Mouse (Mus musculus) brain, embryonic 18.5 days (tissue): ENCODE measurements at regions not wholly inside any gene's neighbourhood (a gene's known extent, or its start where the extent isn't known, plus 50 kb on each side); places are given as distances from the start of the nearest gene placed in this dataset.

Experiments used
- DNase-seq: peaks from one replicate; pipeline ENCODE4 v3.0.0-alpha.2; 2012; ENCODE audit warnings: low read depth, low spot score

DNA sequence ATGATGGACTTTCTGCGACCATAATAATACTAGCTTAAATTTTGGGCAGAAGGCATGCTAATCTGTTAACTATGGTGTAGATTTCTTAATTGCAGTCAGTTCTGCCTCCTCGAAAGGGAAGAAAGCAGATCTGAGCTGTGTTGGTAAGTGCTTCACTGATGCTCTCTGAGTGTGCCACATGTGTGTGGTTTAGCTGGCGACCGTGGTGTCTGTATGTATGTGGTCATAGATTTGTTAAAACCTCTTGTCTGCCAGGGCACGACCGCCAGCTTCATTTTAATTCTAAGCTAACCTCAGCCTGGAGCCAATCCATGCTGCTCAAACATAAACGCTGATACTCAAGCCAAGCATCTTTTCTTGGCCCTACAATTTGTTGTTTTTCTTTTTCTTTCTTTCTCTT is 330.5 kb upstream of the Jag1 start:
- no peak for DNase-seq

DNA sequence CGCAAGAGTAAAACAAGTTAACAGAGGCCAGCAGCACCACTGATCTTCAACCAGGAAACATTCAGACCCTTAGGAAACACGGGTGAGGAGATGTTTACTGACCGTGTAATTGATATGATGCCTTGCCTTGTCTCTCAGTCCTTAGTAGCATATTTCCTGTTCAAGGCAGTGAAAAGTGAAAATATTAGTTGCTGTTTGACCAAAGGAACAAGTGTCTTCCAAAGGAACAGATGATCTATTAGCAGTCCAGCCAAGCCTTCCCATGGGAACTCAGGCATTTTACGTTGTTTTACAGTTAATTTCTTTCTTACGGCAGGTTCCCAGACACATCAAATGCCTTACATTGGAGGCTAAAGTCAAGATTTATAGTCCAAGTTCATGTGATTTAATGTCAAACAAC is 321.3 kb upstream of the Jag1 start:
- no peak for DNase-seq

DNA sequence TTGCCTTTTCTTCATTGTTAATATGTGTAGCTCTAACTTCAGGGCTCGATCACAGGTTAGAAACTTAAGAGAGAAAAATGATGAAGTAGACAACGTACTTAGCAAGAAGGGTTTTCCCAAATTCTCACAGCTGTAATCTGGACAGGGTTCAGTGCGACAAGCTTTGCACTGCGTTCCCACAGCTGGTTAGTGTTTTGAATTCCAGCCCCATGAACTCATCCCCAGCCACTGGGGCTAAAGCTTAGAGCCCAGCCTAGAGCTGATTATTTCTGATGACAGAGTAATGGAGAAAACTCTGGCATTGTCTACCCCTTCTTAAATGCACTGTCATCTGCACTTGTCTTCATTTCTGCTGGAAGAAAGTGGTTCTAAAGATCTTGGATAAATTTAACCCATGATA is 319.7 kb upstream of the Jag1 start:
- no peak for DNase-seq

DNA sequence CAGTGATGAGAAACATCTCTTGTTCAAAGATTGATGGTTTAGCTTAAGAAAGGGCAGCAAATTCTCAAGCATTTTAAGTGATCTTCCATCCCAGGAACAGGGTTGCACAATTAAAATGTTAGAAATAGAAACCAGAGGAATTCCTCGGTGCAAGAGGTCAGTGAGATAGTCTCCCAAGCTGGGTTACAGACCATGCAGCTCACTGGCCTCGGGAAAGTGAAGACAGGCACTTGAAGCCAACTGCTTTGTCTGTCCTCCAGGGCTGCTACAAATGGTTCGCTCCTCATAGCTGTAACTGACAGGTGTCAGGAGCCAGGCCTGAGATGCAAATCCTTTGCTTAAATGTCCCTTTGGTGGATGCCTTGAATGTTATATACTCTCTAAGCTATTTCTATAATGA is 306.2 kb upstream of the Jag1 start:
- no peak for DNase-seq

DNA sequence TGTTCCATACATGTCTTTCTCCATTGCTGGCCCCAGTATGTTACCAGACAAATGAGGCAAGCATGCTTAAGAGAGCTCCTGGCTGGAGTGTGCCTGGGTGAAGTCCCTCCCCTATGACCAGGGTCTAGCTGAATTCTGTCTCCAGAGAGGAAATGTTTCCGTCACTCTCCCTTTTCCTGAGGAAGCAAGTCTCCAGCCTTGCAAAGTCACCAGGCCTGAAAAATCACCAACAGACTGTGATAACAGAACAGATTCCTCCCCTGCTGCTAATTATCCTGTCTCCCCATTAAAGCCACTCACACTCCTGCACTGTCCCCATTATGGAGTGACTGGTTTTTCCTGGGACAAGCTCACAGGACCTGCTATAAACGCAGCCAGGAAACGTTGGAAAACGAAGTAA is 303.2 kb upstream of the Jag1 start:
- DNase-seq, result no peak

DNA sequence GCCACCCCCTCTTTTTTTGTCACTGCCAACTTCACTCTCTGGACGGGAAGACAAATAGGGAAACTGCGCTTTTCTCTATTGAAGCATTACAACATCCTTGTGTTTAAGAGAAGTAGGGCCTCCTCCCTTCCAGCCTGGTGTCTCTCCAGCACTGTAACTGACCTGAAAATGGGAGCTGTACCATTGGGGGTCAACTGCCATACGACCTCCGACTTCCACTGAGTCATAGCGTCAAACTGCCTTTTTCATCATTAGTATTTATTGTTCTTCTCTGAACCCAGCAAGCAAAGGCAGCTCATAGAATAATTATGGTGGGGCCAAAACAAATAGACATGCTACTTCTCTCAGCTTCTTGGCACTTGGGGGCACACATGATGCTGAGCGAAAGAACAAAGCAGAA is 301.2 kb upstream of the Jag1 start:
- DNase-seq, result no peak

DNA sequence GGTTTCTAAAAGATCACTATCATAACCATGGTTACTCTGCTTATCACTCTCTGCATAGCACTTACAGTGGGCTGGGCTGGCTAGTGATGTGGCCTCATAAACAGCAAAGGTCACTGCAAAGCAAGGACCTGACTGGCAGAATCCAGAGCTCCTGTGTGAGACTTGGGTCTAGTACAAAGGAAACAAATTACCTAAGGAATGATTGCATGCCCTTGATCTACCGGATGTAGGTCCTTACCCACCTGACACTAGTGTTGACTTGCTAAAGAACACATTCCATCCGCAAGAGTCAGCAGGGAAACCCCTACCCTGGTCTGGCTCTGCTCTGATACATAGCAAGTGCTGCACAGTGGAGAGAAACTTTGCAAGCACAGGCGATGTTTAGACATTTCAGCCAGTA is 297.0 kb upstream of the Jag1 start:
- no peak for DNase-seq

DNA sequence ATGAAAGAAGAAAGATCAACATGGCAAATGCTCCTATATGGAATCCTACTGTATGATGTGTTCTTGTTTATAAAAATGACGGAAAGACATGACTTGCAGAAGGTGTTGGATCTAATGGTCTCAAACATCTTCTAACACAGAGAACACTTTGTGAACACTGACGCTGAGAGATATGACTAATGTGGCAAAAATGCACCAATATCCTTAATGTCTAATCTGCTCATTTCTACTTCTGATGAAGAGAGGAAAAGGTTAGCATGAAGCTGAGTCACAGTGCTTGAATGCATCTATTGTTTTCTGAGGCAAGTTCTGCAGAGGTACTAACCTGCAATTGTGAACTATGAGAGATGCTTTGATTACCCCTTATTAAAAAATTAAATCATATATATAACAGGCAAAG is 293.2 kb upstream of the Jag1 start:
- DNase-seq, result no peak

DNA sequence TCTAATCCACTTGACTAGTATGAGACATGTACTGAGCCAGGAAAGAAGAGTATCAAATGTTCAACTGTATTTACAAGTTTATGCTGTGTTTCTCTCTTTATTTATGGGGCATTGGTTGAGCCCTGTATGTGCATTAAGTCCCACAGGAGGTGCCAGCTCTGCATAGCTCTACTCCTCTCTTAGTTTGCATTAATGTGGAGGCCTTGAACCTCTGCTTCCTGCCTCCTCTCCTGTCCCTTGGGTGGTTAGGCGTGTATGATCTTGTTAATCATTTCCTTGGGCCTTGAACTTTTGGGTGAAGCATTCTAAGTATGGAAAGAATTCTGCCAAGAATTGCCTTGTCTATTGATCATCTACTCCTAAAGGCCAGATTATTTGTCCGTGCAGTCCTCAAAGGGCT is 291.9 kb upstream of the Jag1 start:
- no peak for DNase-seq

DNA sequence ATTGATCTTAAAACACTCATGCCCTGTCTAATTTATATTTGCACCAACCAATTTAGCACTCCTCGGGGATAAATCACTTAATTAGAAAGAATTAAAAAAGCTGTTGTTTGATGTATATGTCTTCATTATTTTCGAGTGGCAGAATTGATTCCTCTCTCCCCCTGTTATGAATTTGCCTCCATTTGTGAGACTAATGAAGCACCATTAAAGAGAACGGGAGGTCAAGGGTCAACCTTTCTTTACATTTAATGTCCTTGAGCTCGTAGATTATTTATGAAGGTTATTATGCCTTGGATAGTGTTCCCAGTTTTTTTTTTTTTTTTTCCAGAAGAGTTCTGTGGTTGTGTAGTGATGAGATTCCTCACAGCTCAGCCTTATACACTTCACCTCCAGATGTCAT is 277.0 kb upstream of the Jag1 start:
- no peak for DNase-seq

DNA sequence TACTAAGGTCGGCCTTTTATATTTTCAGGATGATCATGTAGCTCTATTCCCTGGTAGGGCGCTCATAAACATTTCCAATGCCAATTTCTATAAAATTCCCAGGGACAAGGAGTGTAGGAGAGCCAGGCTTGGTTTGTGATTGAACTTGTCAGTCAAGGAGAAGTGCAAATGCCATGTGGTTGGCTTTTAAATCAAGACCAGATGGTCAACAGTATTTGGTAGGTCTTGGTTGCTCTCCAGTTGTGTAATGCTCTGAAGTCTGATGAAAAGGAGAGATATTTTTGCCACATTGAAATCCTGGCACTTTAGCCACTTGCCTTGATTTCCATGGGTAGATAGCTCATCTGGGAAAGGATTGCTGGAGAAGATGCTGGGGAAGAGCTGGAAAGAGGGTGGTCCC is 263.4 kb upstream of the Jag1 start:
- DNase-seq, result no peak

DNA sequence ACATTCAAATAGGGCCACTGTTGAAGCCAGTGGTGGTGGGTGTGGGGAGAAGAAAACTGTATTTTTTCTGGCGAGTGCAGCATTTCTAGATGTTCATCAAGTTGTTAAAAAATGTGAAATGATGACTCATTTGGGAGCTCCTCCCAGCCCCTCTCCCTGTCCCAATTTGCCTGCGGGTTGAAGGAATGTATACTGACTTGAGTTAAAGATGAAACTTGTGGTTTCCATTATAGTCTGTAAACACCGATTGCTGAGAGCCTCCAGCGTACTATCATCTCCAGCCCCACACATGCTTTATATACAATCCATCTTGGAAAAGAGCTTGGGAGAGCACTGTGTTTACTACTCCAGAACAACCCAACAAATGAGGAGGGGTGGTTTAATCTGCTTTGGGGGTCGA is 258.9 kb upstream of the Jag1 start:
- no peak for DNase-seq

DNA sequence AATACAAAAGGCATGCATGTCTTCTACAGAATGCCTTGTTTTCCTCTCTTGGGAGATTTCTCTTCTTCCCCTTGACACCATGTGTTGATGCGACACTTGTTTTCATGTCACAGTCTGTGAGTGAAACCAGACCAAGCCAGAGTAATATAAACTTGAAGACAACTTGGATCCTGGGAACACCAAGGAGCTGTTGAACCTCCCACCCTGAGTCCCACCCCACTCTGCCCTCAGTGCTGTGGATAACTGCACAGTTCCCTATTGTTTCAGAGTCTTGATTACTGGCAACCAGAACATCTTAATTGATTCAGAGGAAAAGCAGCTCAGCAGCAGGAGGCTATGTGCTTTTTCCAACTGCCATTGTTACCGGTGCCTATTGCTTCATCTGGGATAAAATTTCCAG is 254.6 kb upstream of the Jag1 start:
- DNase-seq, result no peak

DNA sequence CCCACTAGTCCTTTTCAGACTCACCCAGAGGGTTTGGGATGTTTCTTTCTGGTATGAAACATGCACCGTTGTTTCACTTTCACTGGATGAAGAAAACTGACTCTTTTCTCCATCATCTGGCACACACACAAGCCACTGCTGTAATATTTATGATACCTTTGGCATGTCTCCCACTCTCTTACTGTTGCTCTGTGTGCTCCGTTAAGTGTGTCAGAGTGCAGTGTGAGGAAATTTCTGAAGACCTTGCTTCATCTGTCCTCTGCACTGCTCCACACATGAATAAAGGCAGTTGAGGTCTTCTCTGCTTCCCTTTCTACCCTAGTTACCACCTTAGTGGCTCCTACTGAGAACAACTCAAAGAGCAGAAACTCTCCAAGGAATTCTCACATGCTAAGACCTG is 246.6 kb upstream of the Jag1 start:
- DNase-seq, result no peak

DNA sequence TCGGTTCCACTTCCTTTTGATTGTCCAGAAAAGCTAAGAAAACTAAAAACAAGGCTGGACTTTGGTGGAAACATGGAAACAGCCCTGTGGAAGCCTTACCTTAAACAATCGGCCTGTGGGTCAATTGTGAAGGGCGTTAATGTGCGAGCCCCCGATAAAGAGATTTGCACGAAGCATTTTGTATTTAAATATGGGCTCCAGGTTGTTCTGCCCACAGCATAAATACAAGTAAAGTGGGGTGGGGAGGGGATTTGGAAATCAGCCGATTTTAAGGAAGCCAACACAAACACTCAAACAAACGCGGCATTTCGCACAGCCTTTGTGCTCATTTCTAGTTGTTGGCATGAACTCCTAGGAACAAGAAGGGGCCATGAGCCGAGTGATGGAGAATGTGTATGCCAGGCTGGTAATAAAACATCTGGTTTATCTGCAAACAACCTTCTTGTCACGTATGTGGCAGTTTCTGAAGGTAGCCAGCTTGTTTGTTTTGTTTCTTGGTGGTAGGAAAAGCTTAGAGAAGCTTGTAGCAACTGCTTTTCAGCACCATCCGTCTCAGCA is 240.8 kb upstream of the Jag1 start:
- no peak for DNase-seq

DNA sequence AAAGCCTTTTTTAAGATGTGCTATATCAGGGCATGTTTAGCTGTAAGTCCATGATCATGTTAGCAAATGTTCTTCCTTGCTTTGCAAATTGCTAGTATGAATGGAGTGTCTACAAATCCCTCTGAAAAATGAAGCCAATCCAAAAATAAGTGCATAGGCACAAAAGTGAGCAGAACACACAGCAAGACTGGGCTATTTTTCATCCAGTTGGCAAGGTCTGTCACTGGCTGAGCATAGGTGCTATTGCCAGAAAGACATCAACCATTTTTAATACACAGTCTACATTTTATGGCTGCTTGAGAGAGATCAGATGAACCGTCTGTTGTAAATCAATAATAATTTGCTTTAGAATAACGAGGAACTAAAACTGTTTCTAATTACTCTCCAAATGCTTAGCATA is 227.3 kb upstream of the Jag1 start:
- DNase-seq, result no peak

DNA sequence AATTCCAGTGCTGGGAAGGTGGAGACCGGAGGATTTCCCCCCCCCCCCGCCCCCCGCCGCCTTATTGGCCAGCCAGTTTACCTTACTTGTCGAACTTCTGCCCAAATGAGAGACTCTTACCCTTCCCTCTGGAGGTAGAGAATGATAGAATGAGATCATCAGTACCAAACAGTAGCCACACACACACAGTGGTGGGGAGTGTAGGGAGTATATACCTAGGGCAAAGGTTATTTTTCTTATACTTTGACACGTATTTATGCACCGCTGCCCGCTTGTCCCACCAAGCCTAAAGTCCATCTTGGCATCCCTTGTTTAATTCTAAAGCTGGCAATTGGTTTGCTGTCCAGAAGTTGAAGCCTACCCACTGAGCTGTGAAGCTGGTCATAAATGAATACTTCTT is 213.6 kb upstream of the Jag1 start:
- DNase-seq, result no peak

DNA sequence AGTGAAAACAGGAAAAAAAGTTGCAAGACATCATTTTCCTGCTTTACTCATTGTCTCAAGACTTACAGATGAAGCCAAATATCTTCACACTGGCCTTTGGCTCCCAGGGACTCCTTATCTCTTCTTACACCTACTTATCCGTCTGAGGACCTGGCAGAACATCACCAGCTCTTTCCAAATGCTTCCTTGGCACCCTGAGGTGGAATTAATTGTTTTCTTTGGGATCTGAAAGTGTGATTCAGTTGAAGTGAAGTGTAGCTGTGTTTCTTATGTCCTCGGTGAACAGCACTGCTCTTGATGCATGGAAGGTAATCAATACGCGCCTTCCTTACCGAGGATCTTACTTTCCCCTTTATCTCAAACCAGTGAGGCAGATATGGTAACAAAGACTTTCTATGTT is 207.0 kb upstream of the Jag1 start:
- no peak for DNase-seq

DNA sequence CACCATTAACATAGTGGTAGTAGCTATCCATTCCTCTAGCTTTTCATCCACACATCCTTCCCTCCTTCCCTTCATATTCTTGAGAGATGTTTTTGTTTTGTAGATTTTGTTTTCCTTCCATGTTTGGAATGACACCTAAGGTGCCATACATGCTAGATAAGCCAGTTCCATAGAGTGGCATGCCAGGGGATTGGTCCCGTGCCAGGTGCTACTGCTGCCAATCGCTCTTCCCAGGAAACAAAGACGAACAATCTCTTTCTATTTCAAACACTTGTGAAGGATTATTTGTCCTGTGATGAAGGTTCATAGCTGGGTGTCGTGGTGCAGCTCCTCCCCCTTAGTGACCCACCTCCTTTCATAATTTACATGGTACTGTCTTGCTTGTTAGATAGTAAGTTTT is 194.1 kb upstream of the Jag1 start:
- no peak for DNase-seq

DNA sequence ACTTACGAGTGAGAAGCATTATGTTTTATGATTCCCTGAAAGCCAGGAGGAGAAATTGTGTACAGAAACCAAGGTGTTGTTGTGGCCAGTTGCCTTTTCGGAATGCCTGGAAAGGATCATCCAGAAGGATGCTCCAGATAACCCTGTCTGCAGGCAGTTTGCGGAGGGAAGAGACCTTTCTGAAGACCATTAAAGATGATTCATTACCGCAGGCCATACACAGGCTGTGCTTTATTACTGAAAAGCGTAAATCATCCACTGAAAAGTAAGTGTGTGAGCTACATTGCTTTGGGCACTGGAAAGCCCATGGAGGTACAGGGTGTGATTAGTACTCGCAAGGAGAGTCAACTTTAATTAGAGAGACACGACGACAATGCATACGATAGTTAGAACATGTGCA is 191.7 kb upstream of the Jag1 start:
- no peak for DNase-seq

DNA sequence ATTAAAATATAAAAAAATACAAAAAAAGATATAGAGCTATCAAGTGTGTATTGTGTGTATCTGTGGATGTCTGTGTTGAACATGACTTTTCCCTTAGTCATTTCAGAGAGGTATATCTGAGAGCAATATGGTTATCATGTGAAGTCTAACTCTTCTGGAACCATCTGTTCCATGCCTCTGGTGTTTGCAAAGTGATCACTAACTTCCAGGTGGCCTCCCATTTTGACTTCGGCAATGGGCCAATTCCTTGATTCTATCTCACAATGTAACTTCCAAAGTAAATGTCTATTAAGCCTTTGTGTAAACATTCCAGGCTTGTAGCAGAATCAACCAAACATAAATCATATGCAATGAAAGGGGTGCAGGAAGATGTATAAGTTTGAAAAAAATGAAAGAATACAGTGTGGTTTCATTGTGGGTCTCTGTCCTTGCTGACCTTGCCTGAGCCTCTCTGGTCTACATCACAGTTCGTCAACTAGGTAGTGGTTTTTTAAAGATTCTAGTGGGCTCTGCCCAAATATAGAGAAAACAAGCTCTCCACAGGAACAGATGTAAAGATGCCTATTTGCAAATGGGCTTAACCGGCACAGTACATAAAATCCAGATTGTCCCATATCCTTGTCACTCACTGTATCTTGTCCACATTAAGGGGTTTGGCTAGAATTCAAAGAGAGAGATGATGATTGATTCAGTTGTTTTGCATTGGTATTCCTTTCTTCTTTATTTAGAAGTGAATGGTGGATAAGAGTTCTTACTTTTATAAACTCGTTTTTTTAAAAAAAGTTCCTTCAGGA is 185.2 kb upstream of the Jag1 start:
- DNase-seq, result no peak

DNA sequence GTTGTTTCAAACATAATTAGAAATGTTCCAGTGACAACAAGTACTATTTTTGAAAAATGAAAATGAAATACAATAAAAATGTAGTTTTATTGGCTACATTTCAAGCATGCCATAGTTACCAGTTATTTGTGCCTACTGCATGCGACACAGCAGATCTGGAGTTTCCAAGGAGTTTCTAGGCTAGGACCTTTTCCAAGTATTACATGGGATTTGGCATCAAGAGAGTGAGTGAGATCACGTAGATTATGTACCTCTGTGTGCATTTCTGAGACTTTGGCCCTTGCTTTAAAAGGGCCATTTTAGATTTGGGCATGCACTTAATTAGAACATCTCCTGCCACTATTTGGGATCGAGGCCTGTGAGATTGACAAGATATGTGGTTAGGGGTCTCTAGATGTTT is 172.8 kb upstream of the Jag1 start:
- no peak for DNase-seq

DNA sequence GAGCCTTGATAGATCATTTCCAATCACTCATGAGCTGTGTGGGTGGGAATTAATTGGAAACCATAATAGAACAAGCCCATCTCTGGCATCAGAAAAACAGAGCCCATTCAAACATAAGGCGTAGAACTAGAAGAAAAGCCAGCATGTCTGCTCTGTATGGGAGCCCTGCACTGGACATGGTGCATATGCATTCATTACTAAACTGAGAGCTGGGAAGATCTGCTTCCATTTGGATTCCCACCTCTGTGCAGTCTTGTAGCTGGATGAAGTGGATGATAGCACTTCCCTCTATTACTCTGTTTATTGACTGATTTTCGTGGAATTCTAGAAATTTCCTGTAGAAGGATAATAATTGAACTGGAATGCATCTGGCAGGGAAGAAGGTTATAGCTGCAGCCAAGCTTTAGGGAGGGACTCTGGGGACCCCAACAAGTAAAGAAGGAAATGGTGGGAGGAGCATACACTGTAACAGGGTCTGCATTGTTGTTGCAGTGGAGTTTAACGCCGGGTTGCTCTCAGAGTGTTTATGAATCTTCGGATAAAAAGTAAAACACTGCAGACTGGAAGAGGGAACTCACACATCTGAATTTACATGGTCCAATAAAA is 155.2 kb upstream of the Jag1 start:
- DNase-seq, result no peak

DNA sequence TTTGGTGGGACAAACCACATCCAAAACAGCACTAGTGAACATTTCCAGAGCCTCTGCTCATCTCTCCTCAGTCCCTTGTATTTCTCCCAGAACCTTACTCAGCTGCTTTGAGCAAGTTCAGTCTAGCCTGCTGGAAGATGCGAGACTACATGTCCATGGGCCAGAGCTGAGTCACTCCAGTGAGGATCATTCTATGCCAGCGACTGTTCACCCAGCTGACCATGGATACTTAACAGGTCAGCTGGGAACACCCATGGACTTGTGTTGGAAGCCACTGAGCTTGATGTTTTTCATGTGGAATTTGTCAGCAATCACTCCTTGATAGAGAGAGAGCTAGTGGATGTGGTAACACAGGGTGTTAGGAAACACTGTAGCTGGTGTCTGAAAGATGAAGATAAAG is 146.5 kb upstream of the Jag1 start:
- DNase-seq, result no peak
